Mouse (Mus musculus): Measurements from ENCODE around the gene Cenpf.

Gene Cenpf

GRCm38 (mm10) chr1:189687654-189688387, at the start of gene Cenpf:
Cenpf (minus strand) TSS chr1:189688086.
- DNase-seq (ENCODE audit: low spot score in 2 of 2): peak; percentile 97

- DNase-seq (ENCODE audit: low spot score in 2 of 2): no peak
Observed at GRCm38 (mm10) chr1:189732156-189732555, 44.3 kb upstream of the Cenpf start.

GRCm38 (mm10) chr1:189731697-189732096, 43.8 kb upstream of the Cenpf start:
- DNase-seq (ENCODE audit: low spot score in 2 of 2): no peak

GRCm38 (mm10) chr1:189729141-189729815, 41.4 kb upstream of the Cenpf start:
- DNase-seq (ENCODE audit: low spot score in 2 of 2): no peak

- no peak for DNase-seq (ENCODE audit: low spot score in 2 of 2)
Observed at GRCm38 (mm10) chr1:189728784-189729115, 40.9 kb upstream of the Cenpf start.

GRCm38 (mm10) chr1:189727884-189728783, 40.2 kb upstream of the Cenpf start, which contains the start of gene Ptpn14:
Ptpn14 (plus strand) TSS chr1:189728268.
- DNase-seq (ENCODE audit: low spot score in 2 of 2): no peak

- no peak for DNase-seq (ENCODE audit: low spot score in 2 of 2)
Observed at GRCm38 (mm10) chr1:189727346-189727883, 39.5 kb upstream of the Cenpf start.

GRCm38 (mm10) chr1:189726121-189726520, 38.2 kb upstream of the Cenpf start:
- DNase-seq (ENCODE audit: low spot score in 2 of 2): no peak

- DNase-seq (ENCODE audit: low spot score in 2 of 2): no peak
Observed at GRCm38 (mm10) chr1:189718600-189718999, 30.7 kb upstream of the Cenpf start.

GRCm38 (mm10) chr1:189717546-189717945, 29.7 kb upstream of the Cenpf start:
- no peak for DNase-seq (ENCODE audit: low spot score in 2 of 2)

- peak in 1 of 2 experiments; percentile 4 for DNase-seq (ENCODE audit: low spot score in 2 of 2)
Observed at GRCm38 (mm10) chr1:189715915-189716797, 28.3 kb upstream of the Cenpf start.

GRCm38 (mm10) chr1:189709001-189709400, 21.1 kb upstream of the Cenpf start:
- DNase-seq (ENCODE audit: low spot score in 2 of 2): no peak

GRCm38 (mm10) chr1:189707419-189707818, 19.5 kb upstream of the Cenpf start:
- DNase-seq (ENCODE audit: low spot score in 2 of 2): no peak

GRCm38 (mm10) chr1:189707014-189707413, 19.1 kb upstream of the Cenpf start:
- no peak for DNase-seq (ENCODE audit: low spot score in 2 of 2)

- DNase-seq (ENCODE audit: low spot score in 2 of 2): no peak
Observed at GRCm38 (mm10) chr1:189706040-189706645, 18.3 kb upstream of the Cenpf start.

GRCm38 (mm10) chr1:189703591-189703990, 15.7 kb upstream of the Cenpf start:
- DNase-seq (ENCODE audit: low spot score in 2 of 2): no peak

GRCm38 (mm10) chr1:189703156-189703555, 15.3 kb upstream of the Cenpf start:
- no peak for DNase-seq (ENCODE audit: low spot score in 2 of 2)

GRCm38 (mm10) chr1:189700990-189701389, 13.1 kb upstream of the Cenpf start:
- DNase-seq (ENCODE audit: low spot score in 2 of 2): peak; percentile 57 to 78

GRCm38 (mm10) chr1:189700186-189700585, 12.3 kb upstream of the Cenpf start:
- DNase-seq (ENCODE audit: low spot score in 2 of 2): no peak

- no peak for DNase-seq (ENCODE audit: low spot score in 2 of 2)
Observed at GRCm38 (mm10) chr1:189698416-189698815, 10.5 kb upstream of the Cenpf start.

GRCm38 (mm10) chr1:189695321-189695720, 7.4 kb upstream of the Cenpf start:
- DNase-seq (ENCODE audit: low spot score in 2 of 2): no peak
